Mouse (Mus musculus) embryonic facial prominence, embryonic 10.5 days (tissue): Measurements from ENCODE around the gene Mttp. TPM values are rescaled to one million over a fixed set of nuclear protein-coding genes. Genes with fewer than 3 reads are reported as not detected.
"Not testable (repeated sequence)": the region's sequence is repeated elsewhere in the genome, so short reads cannot be mapped to it uniquely, and the experiment has no call there.

Experiments used
- DNase-seq: peaks from one replicate; pipeline ENCODE4 v3.0.0-alpha.2; 2017; ENCODE audit warnings: low spot score
- H3K27ac ChIP-seq: fragments of 300-500 bp; sonication (generic); replicated peaks from 2 replicates; pipeline ENCODE4 v1.5.1; 2016; ENCODE audit warnings: mild to moderate bottlenecking
- H3K27me3 ChIP-seq: fragments of 300-500 bp; sonication (generic); replicated peaks from 2 replicates; pipeline ENCODE4 v1.6.1; 2016; ENCODE audit warnings: low read depth, mild to moderate bottlenecking; ENCODE audit not compliant: poor library complexity, severe bottlenecking
- H3K36me3 ChIP-seq: fragments of 300-500 bp; sonication (generic); replicated peaks from 2 replicates; pipeline ENCODE4 v1.6.1; 2016; ENCODE audit warnings: mild to moderate bottlenecking, moderate library complexity
- H3K4me1 ChIP-seq: fragments of 300-500 bp; sonication (generic); 2 replicates; pipeline ENCODE4 v1.6.1; 2016
- H3K4me3 ChIP-seq: fragments of 300-500 bp; sonication (generic); 2 replicates; pipeline ENCODE4 v1.5.1; 2016; ENCODE audit warnings: mild to moderate bottlenecking, moderate library complexity
- H3K9me3 ChIP-seq: fragments of 300-500 bp; sonication (generic); 2 replicates; pipeline ENCODE4 v1.6.1; 2016; ENCODE audit warnings: mild to moderate bottlenecking
- WGBS: fragments of 180-500 bp; shearing (Covaris S2); methylation state at CpG from one replicate; pipeline ENCODE4 v1.1.7; 2016; 5-methylcytosine and 5-hydroxymethylcytosine counted together
- polyA plus RNA-seq: library from polyadenylated mRNA; unstranded; fragments of >200 nt; fragmentation: Nextera tagmentation; extraction: Ambion mirVana; gene quantifications from 2 replicates; pipeline ENCODE4 v1.2.1, GENCODE M21; 2016

Gene Mttp
- polyA plus RNA-seq, 1 experiment from 2014 or later: 9.8 TPM

DNA sequence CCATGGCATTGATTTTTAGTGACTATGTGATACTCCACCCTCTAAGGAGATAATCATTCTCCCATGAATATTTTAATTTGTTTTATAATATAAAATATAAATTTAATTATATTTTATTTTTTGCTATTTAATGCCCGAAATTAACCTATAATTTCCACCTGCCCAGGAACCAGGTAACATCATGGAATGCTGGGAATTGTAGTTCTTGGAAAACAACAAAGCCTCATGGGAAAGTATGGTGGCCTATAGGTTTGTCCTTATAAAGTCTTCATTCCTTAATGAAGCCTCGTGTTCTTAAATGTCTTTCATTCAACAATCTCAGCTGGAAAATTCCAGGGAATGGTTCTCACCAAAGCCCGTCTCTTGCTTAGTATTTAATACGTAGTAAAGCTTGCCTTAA, 10.3 kb upstream of the Mttp start:
- 91% methylated on average over 4 of the region's 4 CpGs for WGBS
- no peak overlapping the region for H3K27ac ChIP-seq
- H3K4me1 ChIP-seq: 0 out of 2 replicates have a peak, but pooled peaks cover 7% of the 10 kb centered on the region
- H3K9me3 ChIP-seq: no peaks in the 10 kb centered on the region
- DNase-seq: no peak
- no peak overlapping the region for H3K4me3 ChIP-seq
- H3K27me3 ChIP-seq: no peaks in the 10 kb centered on the region
- peaks cover 56% of the 10 kb centered on the region for H3K36me3 ChIP-seq

- no peak for DNase-seq
- Histone ChIP-seq H3K36me3 (peaks cover 48% of the 10 kb centered on the region), H3K27ac (no peak overlapping the region), H3K4me3 (no peak overlapping the region), H3K27me3 (no peaks in the 10 kb centered on the region), H3K4me1 (no peaks in the 10 kb centered on the region), H3K9me3 (no peaks in the 10 kb centered on the region)
- WGBS: 92% methylated on average over 2 of the region's 2 CpGs
Observed at GRCm38 (mm10) chr3:138148811-138149210, 4.0 kb upstream of the Mttp start.

- under 1% methylated on average over 18 of the region's 18 CpGs for WGBS
- peak overlapping the region; percentile 98 for H3K27ac ChIP-seq
- no peaks in the 10 kb centered on the region; the same call in 1 of the 2 replicates for H3K4me1 ChIP-seq
- peaks cover 13% of the 10 kb centered on the region for H3K36me3 ChIP-seq
- no peaks in the 10 kb centered on the region for H3K27me3 ChIP-seq
- no peaks in the 10 kb centered on the region for H3K9me3 ChIP-seq
- DNase-seq: no peak
- peak overlapping the region; percentile 69 for H3K4me3 ChIP-seq
Observed at GRCm38 (mm10) chr3:138144060-138144641, 617 bp downstream of the Mttp start.

GRCm38 (mm10) chr3:138143315-138144059, 1.3 kb downstream of the Mttp start, which contains the start of gene Trmt10a:
Trmt10a (plus strand) TSS chr3:138143448.
- Histone ChIP-seq H3K9me3 (no peaks in the 10 kb centered on the region), H3K27me3 (no peaks in the 10 kb centered on the region), H3K4me3 (peak within 1 kb of the TSS; percentile 69), H3K4me1 (no peaks in the 10 kb centered on the region; the same call in 1 of the 2 replicates), H3K36me3 (peaks cover 6% of the 10 kb centered on the region), H3K27ac (peak within 1 kb of the TSS; percentile 98)
- WGBS: under 1% methylated on average over 70 of the region's 70 CpGs
- DNase-seq: peak; percentile 97

DNA sequence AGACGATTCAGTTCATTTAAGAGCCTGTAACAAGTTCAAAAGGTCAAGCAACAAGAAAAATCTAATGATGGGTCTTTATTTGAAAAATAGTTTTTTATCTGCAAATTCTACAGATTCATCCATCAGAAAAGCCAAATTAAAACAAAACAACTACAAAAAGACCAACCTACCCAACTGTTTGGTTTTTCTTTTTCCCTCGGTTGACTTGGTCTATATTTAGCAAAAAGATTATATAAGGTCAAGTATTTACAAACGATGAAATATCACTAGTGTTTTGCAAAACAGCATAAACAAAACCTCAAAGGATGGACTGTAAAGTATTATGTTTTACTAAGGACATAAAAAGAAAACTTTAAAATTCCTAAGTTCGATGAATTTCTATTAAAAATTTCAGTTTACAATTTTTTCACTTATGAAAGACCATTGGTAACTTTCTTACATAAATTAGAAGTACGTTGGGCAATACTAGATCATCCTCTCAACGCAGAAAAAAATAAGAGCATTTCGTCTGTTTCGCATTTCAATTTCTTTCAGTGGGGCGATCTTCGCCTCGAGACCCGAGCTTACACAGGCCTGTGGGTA, 1.9 kb downstream of the Mttp start:
- peaks cover 3% of the 10 kb centered on the region; the same call in 1 of the 2 replicates for H3K36me3 ChIP-seq
- no peaks in the 10 kb centered on the region; the same call in 1 of the 2 replicates for H3K4me1 ChIP-seq
- no peaks in the 10 kb centered on the region for H3K27me3 ChIP-seq
- H3K4me3 ChIP-seq: peak overlapping the region; percentile 69
- H3K27ac ChIP-seq: peak overlapping the region; percentile 98
- no peaks in the 10 kb centered on the region for H3K9me3 ChIP-seq
- 9% methylated on average over 12 of the region's 12 CpGs for WGBS
- DNase-seq: no peak

- peak overlapping the region; percentile 98 for H3K27ac ChIP-seq
- peaks cover 3% of the 10 kb centered on the region; the same call in 1 of the 2 replicates for H3K36me3 ChIP-seq
- no peaks in the 10 kb centered on the region; the same call in 1 of the 2 replicates for H3K4me1 ChIP-seq
- H3K27me3 ChIP-seq: no peaks in the 10 kb centered on the region
- H3K9me3 ChIP-seq: no peaks in the 10 kb centered on the region
- whole genome bisulfite sequencing: 55% methylated on average over 4 of the region's 4 CpGs
- H3K4me3 ChIP-seq: peak overlapping the region; percentile 69
- no peak for DNase-seq
Observed at GRCm38 (mm10) chr3:138142052-138142732, 2.6 kb downstream of the Mttp start.

GRCm38 (mm10) chr3:138139663-138140062, 5.1 kb downstream of the Mttp start:
- 90% methylated on average over 6 of the region's 6 CpGs for WGBS
- Histone ChIP-seq H3K4me1 (no peaks in the 10 kb centered on the region; the same call in 1 of the 2 replicates), H3K4me3 (no peak overlapping the region), H3K9me3 (no peaks in the 10 kb centered on the region), H3K27ac (no peak overlapping the region), H3K27me3 (no peaks in the 10 kb centered on the region), H3K36me3 (peaks cover 3% of the 10 kb centered on the region; the same call in 1 of the 2 replicates)
- no peak for DNase-seq

DNA sequence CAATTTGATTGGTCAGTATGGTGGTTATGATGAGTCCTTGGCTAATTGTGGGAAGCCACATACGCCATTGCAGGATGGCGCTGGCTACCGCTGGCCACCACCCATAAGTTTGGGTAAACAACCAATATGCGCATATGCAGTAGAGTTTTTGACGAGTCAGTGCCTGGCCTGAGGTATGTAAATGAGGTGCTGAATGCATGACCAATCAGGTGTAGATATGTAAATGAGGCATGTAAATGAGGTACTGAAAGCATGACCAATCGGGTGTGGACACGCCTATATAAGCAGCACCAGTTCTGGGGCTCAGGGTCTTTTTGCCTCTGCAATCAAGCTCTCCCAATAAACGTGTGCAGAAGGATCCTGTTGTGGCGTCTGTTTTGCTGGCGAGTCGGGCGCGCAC, 6.6 kb downstream of the Mttp start:
- not testable (repeated sequence) for H3K4me3 ChIP-seq, H3K27me3 ChIP-seq, H3K9me3 ChIP-seq, DNase-seq, H3K27ac ChIP-seq, H3K36me3 ChIP-seq, H3K4me1 ChIP-seq
- 94% methylated on average over 13 of the region's 13 CpGs for WGBS

DNA sequence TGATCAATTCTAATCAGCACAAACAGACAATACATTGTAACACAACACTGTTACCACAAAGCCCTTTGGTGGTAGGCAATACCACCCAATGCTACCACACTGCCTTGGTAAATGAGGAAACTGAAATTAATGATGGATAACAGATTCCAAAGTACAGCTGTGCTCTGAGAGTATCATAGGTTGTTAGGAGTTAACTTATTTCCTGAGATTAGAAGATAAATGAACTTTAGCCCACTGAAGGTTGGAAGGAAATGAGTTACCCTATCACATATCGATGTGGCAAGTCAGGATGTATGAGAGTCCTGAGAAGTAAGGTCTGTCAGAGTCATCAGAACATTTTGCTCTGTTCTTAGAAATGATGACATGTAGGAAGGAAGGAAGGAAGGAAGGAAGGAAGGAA, 10.2 kb downstream of the Mttp start:
- no peak for DNase-seq
- Histone ChIP-seq H3K9me3 (no peaks in the 10 kb centered on the region), H3K4me1 (peaks cover 6% of the 10 kb centered on the region; the same call in 1 of the 2 replicates), H3K4me3 (no peak overlapping the region), H3K27ac (no peak overlapping the region), H3K27me3 (no peaks in the 10 kb centered on the region), H3K36me3 (peaks cover 2% of the 10 kb centered on the region; the same call in 1 of the 2 replicates)
- WGBS: 87% methylated on average over 1 of the region's 1 CpGs

- no peak for DNase-seq
- Histone ChIP-seq H3K4me3 (no peak overlapping the region), H3K36me3 (no peaks in the 10 kb centered on the region; the same call in 1 of the 2 replicates), H3K4me1 (peaks cover 6% of the 10 kb centered on the region; the same call in 1 of the 2 replicates), H3K27me3 (no peaks in the 10 kb centered on the region), H3K9me3 (no peaks in the 10 kb centered on the region), H3K27ac (no peak overlapping the region)
- 84% methylated on average over 11 of the region's 11 CpGs for WGBS
Observed at GRCm38 (mm10) chr3:138133916-138134315, 10.9 kb downstream of the Mttp start.

GRCm38 (mm10) chr3:138133463-138133862, 11.3 kb downstream of the Mttp start:
- Histone ChIP-seq H3K27ac (no peak overlapping the region), H3K36me3 (no peaks in the 10 kb centered on the region; the same call in 1 of the 2 replicates), H3K4me1 (peaks cover 6% of the 10 kb centered on the region; the same call in 1 of the 2 replicates), H3K27me3 (no peaks in the 10 kb centered on the region), H3K9me3 (no peaks in the 10 kb centered on the region), H3K4me3 (no peak overlapping the region)
- WGBS: 94% methylated on average over 8 of the region's 8 CpGs
- DNase-seq: no peak

DNA sequence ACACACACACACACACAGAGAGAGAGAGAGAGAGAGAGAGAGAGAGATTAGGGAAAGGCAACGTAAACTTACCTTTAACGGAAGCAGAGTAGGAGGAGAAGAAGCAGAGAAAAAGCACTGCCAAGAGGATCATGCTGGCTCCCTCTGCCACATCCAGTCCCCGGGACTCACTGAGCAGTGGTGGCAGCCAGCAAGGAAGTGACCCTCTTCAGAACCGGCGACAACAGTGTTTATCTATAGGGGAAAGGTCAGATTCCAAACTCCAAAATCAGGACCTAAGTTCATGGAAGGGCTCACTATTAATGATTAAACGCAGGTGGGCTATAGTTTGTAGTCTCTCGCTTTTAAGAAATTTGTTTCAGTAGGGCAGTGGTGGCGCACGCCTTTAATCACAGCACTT, 13.6 kb downstream of the Mttp start:
- DNase-seq: no peak
- Histone ChIP-seq H3K9me3 (no peaks in the 10 kb centered on the region), H3K4me1 (peaks cover 6% of the 10 kb centered on the region; the same call in 1 of the 2 replicates), H3K36me3 (no peaks in the 10 kb centered on the region), H3K4me3 (no peak overlapping the region), H3K27me3 (no peaks in the 10 kb centered on the region), H3K27ac (no peak overlapping the region)
- WGBS: 52% methylated on average over 9 of the region's 9 CpGs
